In genomic region chr7:75600360-75601075, GRCm38 (mm10) we compare ENCODE assay signal across 20 mouse cellular contexts.
A peak's percentile ranks its signal among the peaks of the same experiment; 100 is the strongest.
DNase-seq lines count a peak whose midpoint lies in the region; ATAC-seq and TF ChIP-seq lines count a peak whose summit lies in the region.
"Had no signal": no experiment of that assay in that cellular context is flagged by ENCODE, and none has a peak within 500 bp of the region (broad histone marks: within the 10 kb centered on the region; RNA-seq: fewer than 3 reads in every experiment).

No protein-coding gene starts in this region.

- no peak overlapping the region for H3K9ac ChIP-seq in stomach, postnatal 0 days (ENCODE audit: low read length)
- H3K9ac ChIP-seq: hindbrain, embryonic 14.5 days; limb, embryonic 12.5 days; liver, embryonic 13.5 days; lung, embryonic 15.5 days had no signal

- no peak overlapping the region for H3K4me2 ChIP-seq in stomach, postnatal 0 days (replicated peaks; ENCODE audit: low read depth)
- H3K4me2 ChIP-seq: heart, embryonic 11.5 days; hindbrain, embryonic 14.5 days; limb, embryonic 12.5 days; liver, embryonic 13.5 days; lung, embryonic 15.5 days had no signal

- TF ChIP-seq CTCF in stomach, postnatal 0 days (IDR thresholded peaks at IDR 0.05; ENCODE audit: low read depth) = no peak

- TF ChIP-seq EP300 in stomach, postnatal 0 days (optimal IDR thresholded peaks at IDR 0.05) = no peak

- no peaks in the 10 kb centered on the region for H3K27me3 ChIP-seq in stomach, postnatal 0 days (ENCODE audit: control insufficient read depth, insufficient read depth, low read length)
- H3K27me3 ChIP-seq: limb, embryonic 12.5 days; liver, embryonic 13.5 days; lung, embryonic 15.5 days; megakaryocyte, embryonic 14.5 days had no signal

- H3K27ac ChIP-seq in stomach, postnatal 0 days (replicated peaks) = no peak overlapping the region
- H3K27ac ChIP-seq: hindbrain, embryonic 14.5 days; limb, embryonic 12.5 days; liver, embryonic 13.5 days; lung, embryonic 15.5 days had no signal

- no peaks in the 10 kb centered on the region for H3K9me3 ChIP-seq in stomach, postnatal 0 days (ENCODE audit: control insufficient read depth, low read length)
- H3K9me3 ChIP-seq: limb, embryonic 12.5 days; liver, embryonic 13.5 days; lung, embryonic 15.5 days; megakaryocyte, embryonic 14.5 days had no signal

- no peaks in the 10 kb centered on the region for H3K36me3 ChIP-seq in stomach, postnatal 0 days (ENCODE audit: control insufficient read depth, insufficient read depth, low read length)

- no peaks in the 10 kb centered on the region for H3K4me1 ChIP-seq in stomach, postnatal 0 days (replicated peaks; ENCODE audit: control insufficient read depth, insufficient read depth)

- peak; percentile 78 for DNase-seq in CD4-positive, CD25-positive, alpha-beta regulatory T cell, adult 2 months (ENCODE audit: low read depth, low spot score)
- peak; percentile 54 to 62 for DNase-seq in CD8-positive naive resting alpha-beta T cell, adult 2 months (ENCODE audit: low read depth in 2 of 2, low spot score in 2 of 2)
- peak; percentile 88 for DNase-seq in induced T-regulatory cell, adult 2 months (ENCODE audit: low read depth)
- DNase-seq in stomach, postnatal 0 days (ENCODE audit: low spot score) = no peak
- no peak for DNase-seq in urinary bladder, adult 2 months (ENCODE audit: low spot score)
- no peak for DNase-seq in Muller cell, postnatal 12 days (ENCODE audit: inconsistent ontology term)
- no peak for DNase-seq in lung, postnatal 36 days
- DNase-seq: adrenal gland, adult 8-10 months; cerebellum, postnatal 10 days; embryo, embryonic 11 days; liver, embryonic 13.5 days; midbrain, embryonic 14.5 days had no signal

- peak; percentile 49; the same call in 1 of the 2 replicates for ATAC-seq in stomach, postnatal 0 days (ENCODE audit: low FRiP score, low TSS enrichment)
- ATAC-seq: forebrain, embryonic 16.5 days; intestine, postnatal 0 days had no signal

- 77% methylated on average over 6 of the region's 6 CpGs for WGBS in stomach, postnatal 0 days

- no peak overlapping the region for H3K4me3 ChIP-seq in stomach, postnatal 0 days (ENCODE audit: low read depth, low read length)
- H3K4me3 ChIP-seq: limb, embryonic 12.5 days; liver, embryonic 13.5 days; lung, embryonic 15.5 days; megakaryocyte, embryonic 14.5 days; myocyte had no signal

Comparison
In these comparisons a context has a peak if more than half of its experiments do, and no peak if none do; other contexts are left out.
1. DNase-seq: peak in CD4-positive, CD25-positive, alpha-beta regulatory T cell, adult 2 months (single experiment), CD8-positive naive resting alpha-beta T cell, adult 2 months (2 of 2) and induced T-regulatory cell, adult 2 months (single experiment); none in stomach, postnatal 0 days (single experiment), urinary bladder, adult 2 months (single experiment), Muller cell, postnatal 12 days (single experiment) and lung, postnatal 36 days (single experiment).